Mouse (Mus musculus) liver, embryonic 11.5 days (tissue): ENCODE results near the gene A930017K11Rik. TPM values are rescaled to one million over a fixed set of nuclear protein-coding genes. Genes with fewer than 3 reads are reported as not detected.

Source experiments
- ATAC-seq: fragments of 200-750 bp; cut with Nextera tagmentation; replicated peaks from 2 replicates; pipeline ENCODE4 v1.8.0; 2017; ENCODE audit warnings: moderate number of reproducible peaks, mild to moderate bottlenecking, moderate TSS enrichment, moderate library complexity; ENCODE audit not compliant: low FRiP score
- DNase-seq: peaks from one replicate; pipeline ENCODE4 v3.0.0-alpha.2; 2017; ENCODE audit warnings: low spot score
- H3K27ac ChIP-seq: fragments of 300-500 bp; sonication (generic); 2 replicates; pipeline ENCODE4 v1.5.1; 2014; ENCODE audit warnings: mild to moderate bottlenecking, low read depth, low read length, control low read depth
- H3K27me3 ChIP-seq: fragments of 300-500 bp; sonication (generic); replicated peaks from 2 replicates; pipeline ENCODE4 v1.6.1; 2014; ENCODE audit warnings: low read length, mixed read lengths; ENCODE audit not compliant: control insufficient read depth, insufficient read depth
- H3K36me3 ChIP-seq: fragments of 300-500 bp; sonication (generic); 2 replicates; pipeline ENCODE4 v1.6.1; 2014; ENCODE audit warnings: mild to moderate bottlenecking, low read length, moderate library complexity, mixed read lengths; ENCODE audit not compliant: control insufficient read depth, insufficient read depth
- H3K4me1 ChIP-seq: fragments of 300-500 bp; sonication (generic); replicated peaks from 2 replicates; pipeline ENCODE4 v1.6.1; 2014; ENCODE audit warnings: low read length, mixed read lengths; ENCODE audit not compliant: control insufficient read depth, insufficient read depth
- H3K4me2 ChIP-seq: fragments of 300-500 bp; sonication (generic); 2 replicates; pipeline ENCODE4 v1.6.1; 2014; ENCODE audit warnings: mild to moderate bottlenecking, control low read depth, moderate library complexity
- H3K4me3 ChIP-seq: fragments of 300-500 bp; sonication (generic); 2 replicates; pipeline ENCODE4 v1.5.1; 2014; ENCODE audit warnings: low read depth, low read length, control low read depth
- H3K9ac ChIP-seq: fragments of 300-500 bp; sonication (generic); 2 replicates; pipeline ENCODE4 v1.6.1; 2014; ENCODE audit warnings: low read depth, low read length, control low read depth
- H3K9me3 ChIP-seq: fragments of 300-500 bp; sonication (generic); 2 replicates; pipeline ENCODE4 v1.6.1; 2016; ENCODE audit warnings: low read length, inconsistent platforms, mixed read lengths; ENCODE audit not compliant: control insufficient read depth
- WGBS: fragments of 180-500 bp; shearing (Covaris S2); extraction: QIAGEN DNeasy Blood & Tissue Kit; methylation state at CpG from one replicate; pipeline ENCODE4 v1.1.7; 2014; 5-methylcytosine and 5-hydroxymethylcytosine counted together
- polyA plus RNA-seq: library from polyadenylated mRNA; unstranded; fragments of >200 nt; fragmentation: Nextera tagmentation; extraction: Ambion mirVana; gene quantifications from 2 replicates; pipeline ENCODE4 v1.2.1, GENCODE M21; 2014

Gene A930017K11Rik
- polyA plus RNA-seq, 1 experiment from 2014 or later, result 0.85 TPM

- no peak overlapping the region for H3K4me3 ChIP-seq
- H3K36me3 ChIP-seq, result peaks cover 40% of the 10 kb centered on the region
- no peak overlapping the region for H3K27ac ChIP-seq
- no peak for DNase-seq
- WGBS, result 77% methylated on average over 2 of the region's 2 CpGs
- no peak for ATAC-seq
- H3K27me3 ChIP-seq, result no peaks in the 10 kb centered on the region
- no peaks in the 10 kb centered on the region for H3K9me3 ChIP-seq
- no peak overlapping the region for H3K4me2 ChIP-seq
- no peak overlapping the region for H3K9ac ChIP-seq
- H3K4me1 ChIP-seq, result 0 out of 2 replicates have a peak, but pooled peaks cover 5% of the 10 kb centered on the region
Observed at GRCm38 (mm10) chr17:25925348-25925747, 27.0 kb downstream of the A930017K11Rik start.

- Histone ChIP-seq H3K9me3 (no peaks in the 10 kb centered on the region), H3K4me2 (no peak overlapping the region), H3K9ac (no peak overlapping the region), H3K27ac (no peak overlapping the region), H3K36me3 (peaks cover 15% of the 10 kb centered on the region), H3K27me3 (no peaks in the 10 kb centered on the region), H3K4me1 (peaks cover 16% of the 10 kb centered on the region), H3K4me3 (no peak overlapping the region)
- DNase-seq (no peak), ATAC-seq (no peak)
- WGBS, result 80% methylated on average over 5 of the region's 5 CpGs
Observed at GRCm38 (mm10) chr17:25922120-25922519, 30.2 kb downstream of the A930017K11Rik start.

GRCm38 (mm10) chr17:25919786-25920642 is 32.4 kb downstream of the A930017K11Rik start:
- under 1% methylated on average over 31 of the region's 40 CpGs for WGBS
- Histone ChIP-seq H3K4me1 (peaks cover 16% of the 10 kb centered on the region), H3K9me3 (no peaks in the 10 kb centered on the region), H3K36me3 (no peaks in the 10 kb centered on the region), H3K9ac (peak overlapping the region; percentile 68), H3K27me3 (no peaks in the 10 kb centered on the region), H3K4me2 (peak overlapping the region; percentile 85), H3K4me3 (peak overlapping the region; percentile 93), H3K27ac (peak overlapping the region; percentile 91)
- ATAC-seq, result peak; percentile 95
- peak; percentile 100 for DNase-seq

DNA sequence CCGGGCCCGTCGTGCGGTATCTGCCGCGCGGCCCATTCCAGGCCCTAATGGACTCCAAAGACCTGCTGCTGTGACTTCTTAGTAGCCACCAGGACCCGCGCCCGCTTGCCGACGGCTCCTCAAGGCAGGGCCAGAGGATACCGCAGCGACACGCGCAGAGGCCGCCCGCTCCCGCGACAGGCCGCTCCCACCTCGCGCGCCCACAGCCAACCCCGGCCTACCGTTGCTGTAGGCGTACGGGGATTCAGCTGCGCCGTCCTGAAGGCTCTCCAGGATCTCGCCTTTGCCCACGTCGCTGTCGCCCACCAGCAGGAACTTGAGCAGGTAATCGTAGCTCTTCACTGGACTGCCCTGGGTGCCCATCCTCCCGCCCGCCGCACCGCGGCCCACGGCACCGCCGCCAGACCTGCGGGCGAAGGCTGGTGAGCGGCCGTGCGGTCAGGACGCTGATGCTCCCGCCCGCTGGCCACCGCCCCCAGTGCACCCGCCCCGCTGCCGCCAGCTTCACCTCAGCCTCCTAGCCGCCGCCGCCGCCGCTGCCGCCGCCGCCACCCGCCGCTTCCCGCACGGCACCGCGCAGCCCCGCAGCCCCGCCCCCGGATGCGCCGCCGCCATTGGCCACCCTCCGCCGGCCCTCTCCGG is 33.1 kb downstream of the A930017K11Rik start, which contains the start of gene Rab40c:
Rab40c (minus strand) TSS at position 584 of the 642 bp plus-strand sequence.
- DNase-seq, result peak; percentile 54
- Histone ChIP-seq H3K4me1 (peaks cover 22% of the 10 kb centered on the region), H3K4me3 (peak within 1 kb of the TSS; percentile 93), H3K4me2 (peak within 1 kb of the TSS; percentile 97), H3K9ac (peak within 1 kb of the TSS; percentile 88), H3K36me3 (no peaks in the 10 kb centered on the region), H3K27ac (peak within 1 kb of the TSS; percentile 91), H3K9me3 (no peaks in the 10 kb centered on the region), H3K27me3 (no peaks in the 10 kb centered on the region)
- no peak for ATAC-seq
- 1% methylated on average over 55 of the region's 78 CpGs for WGBS

- peak overlapping the region; percentile 88 for H3K9ac ChIP-seq
- ATAC-seq (no peak), DNase-seq (no peak)
- H3K4me3 ChIP-seq, result peak overlapping the region; percentile 93
- no peaks in the 10 kb centered on the region for H3K9me3 ChIP-seq
- peaks cover 32% of the 10 kb centered on the region for H3K4me1 ChIP-seq
- H3K27me3 ChIP-seq, result no peaks in the 10 kb centered on the region
- no peak overlapping the region for H3K27ac ChIP-seq
- WGBS, result 83% methylated on average over 9 of the region's 9 CpGs
- H3K4me2 ChIP-seq, result peak overlapping the region; percentile 97
- 0 out of 2 replicates have a peak, but pooled peaks cover 2% of the 10 kb centered on the region for H3K36me3 ChIP-seq
Observed at GRCm38 (mm10) chr17:25918037-25918750, 34.2 kb downstream of the A930017K11Rik start.

- Histone ChIP-seq H3K36me3 (0 out of 2 replicates have a peak, but pooled peaks cover 2% of the 10 kb centered on the region), H3K27ac (no peak overlapping the region), H3K4me2 (no peak overlapping the region), H3K9ac (no peak overlapping the region), H3K4me1 (peaks cover 32% of the 10 kb centered on the region), H3K4me3 (no peak overlapping the region), H3K9me3 (no peaks in the 10 kb centered on the region), H3K27me3 (no peaks in the 10 kb centered on the region)
- ATAC-seq (no peak), DNase-seq (no peak)
- 77% methylated on average over 8 of the region's 8 CpGs for WGBS
Observed at GRCm38 (mm10) chr17:25916931-25917647, 35.3 kb downstream of the A930017K11Rik start.

GRCm38 (mm10) chr17:25914295-25914694 is 38.1 kb downstream of the A930017K11Rik start:
- no peak overlapping the region for H3K4me2 ChIP-seq
- no peak for ATAC-seq

GRCm38 (mm10) chr17:25913877-25914275 is 38.5 kb downstream of the A930017K11Rik start:
- H3K36me3 ChIP-seq, result 0 out of 2 replicates have a peak, but pooled peaks cover 2% of the 10 kb centered on the region
- H3K27ac ChIP-seq, result no peak overlapping the region
- H3K9me3 ChIP-seq, result no peaks in the 10 kb centered on the region
- peaks cover 27% of the 10 kb centered on the region for H3K4me1 ChIP-seq
- no peak overlapping the region; the same call in 1 of the 2 replicates for H3K9ac ChIP-seq
- 29% methylated on average over 1 of the region's 1 CpGs for WGBS
- ATAC-seq, result no peak
- H3K27me3 ChIP-seq, result no peaks in the 10 kb centered on the region
- peak overlapping the region; percentile 39 for H3K4me2 ChIP-seq
- DNase-seq, result no peak
- no peak overlapping the region for H3K4me3 ChIP-seq

More at GRCm38 (mm10) chr17:25914295-25914694, 38.1 kb downstream of the A930017K11Rik start:
- Histone ChIP-seq H3K9me3 (no peaks in the 10 kb centered on the region), H3K27me3 (no peaks in the 10 kb centered on the region), H3K4me3 (no peak overlapping the region), H3K9ac (no peak overlapping the region), H3K27ac (no peak overlapping the region), H3K4me1 (peaks cover 27% of the 10 kb centered on the region), H3K36me3 (0 out of 2 replicates have a peak, but pooled peaks cover 2% of the 10 kb centered on the region)
- DNase-seq, result no peak
- 52% methylated on average over 4 of the region's 4 CpGs for WGBS
